Mouse (Mus musculus): ENCODE data around the gene Unc45b.

Unc45b gene

DNA sequence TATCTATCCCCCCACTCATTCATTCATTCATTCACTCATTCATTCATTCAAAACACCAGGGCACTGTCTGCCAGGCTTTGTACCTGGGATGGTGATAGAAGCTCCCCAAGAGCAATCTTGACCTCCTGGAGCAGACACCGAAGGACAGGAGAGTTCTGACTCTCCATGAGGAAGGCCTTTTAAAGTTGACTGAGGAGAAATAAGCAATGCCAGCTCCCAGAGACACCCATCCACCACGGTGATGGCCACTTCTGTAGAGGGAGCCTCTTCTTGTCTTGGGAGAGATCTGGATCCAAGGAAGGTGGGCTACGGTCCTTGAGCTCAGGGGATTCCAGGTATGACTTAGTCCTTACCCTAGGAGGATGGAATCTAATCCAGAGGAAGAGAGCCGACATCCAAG lies at the start of gene Unc45b:
TSS of gene Unc45b (plus strand) at position 301 of the 400 bp plus-strand sequence.
- DNase-seq (ENCODE audit: low spot score): no peak

DNA sequence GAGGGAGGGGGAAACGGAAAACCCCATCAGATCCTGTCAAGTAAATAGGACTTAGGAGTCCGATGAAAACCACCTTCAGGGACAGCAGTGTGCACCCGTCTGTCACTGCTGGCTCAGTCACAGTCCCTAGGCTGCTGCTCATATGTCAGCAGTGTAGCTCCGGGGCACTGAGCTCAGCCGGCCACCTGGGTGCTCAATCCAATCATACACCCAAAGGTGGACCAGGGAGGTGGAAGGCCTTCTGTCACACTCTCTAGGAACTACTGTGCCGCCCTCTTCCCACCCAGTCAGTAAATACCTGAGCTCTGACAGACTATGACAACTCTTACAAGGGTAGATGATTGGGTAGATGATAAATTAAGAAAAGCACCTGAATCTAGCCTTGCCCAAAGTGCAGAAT lies 49.6 kb upstream of the Unc45b start:
- no peak for DNase-seq (ENCODE audit: low spot score)

DNA sequence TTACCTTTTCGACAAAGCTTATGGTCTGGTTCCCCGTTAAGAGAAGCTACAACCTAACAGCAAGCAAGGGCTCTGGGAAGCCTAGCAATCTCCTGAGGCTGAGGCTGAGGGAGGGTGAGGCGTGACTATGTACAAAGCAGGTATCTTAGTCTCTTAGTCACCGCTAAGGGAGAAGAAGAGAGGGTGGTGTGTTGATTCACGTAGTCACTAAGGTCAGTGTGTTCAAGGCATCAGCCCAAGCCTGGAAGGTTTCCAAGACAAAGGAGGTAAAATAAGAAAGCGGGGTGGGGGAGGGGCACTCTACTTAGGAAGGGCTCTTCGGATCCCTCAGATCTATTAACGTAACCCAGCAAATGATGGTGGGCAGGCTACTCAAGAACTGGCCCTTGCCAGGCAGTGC lies 48.8 kb upstream of the Unc45b start:
- peak; percentile 61 for DNase-seq (ENCODE audit: low spot score)

DNA sequence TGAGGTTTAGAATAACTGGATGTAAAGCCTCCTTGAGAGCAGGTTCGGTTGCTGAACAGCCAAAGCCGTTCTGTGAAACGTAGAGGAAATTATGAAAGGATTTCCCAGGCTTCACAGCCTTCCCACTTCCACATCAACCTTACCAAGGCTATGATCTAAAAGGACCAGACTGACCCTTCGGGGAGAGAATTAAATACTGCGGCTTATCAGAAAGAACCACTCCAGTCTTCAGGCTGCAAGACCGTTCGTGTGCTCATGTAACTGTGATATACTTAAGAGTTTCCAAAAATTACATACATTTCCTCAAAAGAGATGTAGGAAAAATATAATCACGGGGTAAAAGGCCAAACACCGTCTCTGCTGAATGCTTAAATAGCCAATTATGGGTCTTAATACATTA lies 47.7 kb upstream of the Unc45b start:
- no peak for DNase-seq (ENCODE audit: low spot score)

DNA sequence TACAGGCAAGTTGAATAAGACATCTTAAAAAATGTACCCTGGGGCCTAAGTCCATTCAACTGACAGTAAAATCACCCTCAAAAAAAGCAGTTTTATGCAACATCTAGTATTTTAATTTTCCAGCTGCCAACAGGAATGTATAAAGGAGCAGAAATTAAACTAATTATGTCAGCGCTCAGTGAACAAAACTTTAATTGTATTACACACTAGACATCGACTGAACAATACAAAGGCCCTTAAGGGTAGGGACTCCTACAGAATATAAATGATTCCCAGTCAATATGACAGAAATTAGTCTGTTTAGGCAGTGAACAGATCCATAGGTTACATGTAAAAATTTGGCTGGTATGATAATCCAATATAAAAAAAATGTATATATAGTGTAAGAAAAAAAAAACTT lies 47.3 kb upstream of the Unc45b start:
- no peak for DNase-seq (ENCODE audit: low spot score)

DNA sequence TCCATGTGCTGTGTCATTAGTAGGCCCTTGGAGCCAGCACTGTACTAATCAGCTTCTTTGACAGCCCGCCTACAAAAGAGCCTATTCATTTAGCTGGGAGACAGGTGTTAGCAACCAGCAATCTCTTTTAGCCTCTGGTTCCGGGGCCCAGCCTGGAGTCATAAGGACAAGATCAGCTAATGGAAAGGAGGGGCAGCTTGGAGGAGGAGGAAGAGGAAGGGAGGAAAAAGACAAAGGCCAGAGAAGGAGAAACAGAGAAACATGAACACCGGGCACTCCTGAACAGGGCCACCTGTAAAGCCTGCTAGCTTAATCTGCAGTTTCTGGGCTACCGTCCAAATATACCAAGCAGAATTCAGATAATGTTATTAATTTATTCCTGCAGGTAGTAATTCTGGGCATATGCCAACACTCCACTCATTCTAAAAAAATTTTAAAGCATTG lies 46.8 kb upstream of the Unc45b start:
- DNase-seq (ENCODE audit: low spot score): no peak

DNA sequence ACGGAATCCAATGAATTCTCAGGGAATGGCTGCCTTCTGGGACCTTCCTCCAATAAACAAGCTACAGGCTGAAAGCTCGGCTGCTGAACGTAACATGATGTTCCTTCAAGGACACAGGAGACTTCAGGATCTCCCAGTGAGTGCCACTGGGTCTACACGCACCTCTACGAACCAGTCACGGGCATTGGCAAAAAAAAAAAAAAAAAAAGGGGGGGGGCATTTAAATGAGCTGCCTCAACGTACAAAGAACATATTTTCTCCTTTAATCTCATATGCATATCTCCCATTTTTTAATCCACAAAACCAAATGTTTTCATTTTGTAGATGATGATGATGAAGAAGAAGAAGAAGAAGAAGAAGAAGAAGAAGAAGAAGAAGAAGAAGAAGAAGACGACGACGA lies 44.4 kb upstream of the Unc45b start:
- no peak for DNase-seq (ENCODE audit: low spot score)

DNA sequence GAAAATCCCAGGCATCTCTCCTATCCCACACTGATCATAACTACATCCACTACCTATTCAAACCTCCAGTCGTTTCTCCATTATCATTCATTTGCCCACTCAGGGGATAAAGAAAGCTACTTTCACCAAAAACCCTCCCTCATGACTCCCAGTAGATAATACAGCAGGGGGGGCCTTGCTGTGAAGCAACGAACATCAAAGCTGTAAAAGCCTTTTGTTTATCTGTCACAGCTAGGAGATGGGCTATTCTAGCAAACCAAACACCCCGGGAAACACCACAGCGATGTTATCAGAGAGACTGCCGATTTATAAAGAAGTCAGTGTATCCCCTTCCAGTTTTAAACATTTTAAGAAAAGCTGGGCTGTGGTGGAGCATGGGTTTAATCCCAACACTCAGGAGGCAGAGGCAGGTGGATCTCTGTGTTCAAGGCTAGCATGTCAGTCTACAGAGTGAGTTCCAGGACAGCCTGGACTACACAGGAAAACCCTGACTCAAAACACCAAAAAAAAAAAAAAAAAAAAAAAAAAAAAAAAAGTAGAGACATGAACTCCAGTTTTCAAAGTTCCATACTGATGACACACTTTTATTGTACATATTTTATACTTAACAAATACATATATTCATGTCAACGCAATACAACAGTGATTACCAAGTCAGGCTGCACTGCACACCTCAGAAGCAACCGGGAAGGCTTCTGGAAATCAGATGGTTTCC lies 43.3 kb upstream of the Unc45b start:
- DNase-seq (ENCODE audit: low spot score): no peak

DNA sequence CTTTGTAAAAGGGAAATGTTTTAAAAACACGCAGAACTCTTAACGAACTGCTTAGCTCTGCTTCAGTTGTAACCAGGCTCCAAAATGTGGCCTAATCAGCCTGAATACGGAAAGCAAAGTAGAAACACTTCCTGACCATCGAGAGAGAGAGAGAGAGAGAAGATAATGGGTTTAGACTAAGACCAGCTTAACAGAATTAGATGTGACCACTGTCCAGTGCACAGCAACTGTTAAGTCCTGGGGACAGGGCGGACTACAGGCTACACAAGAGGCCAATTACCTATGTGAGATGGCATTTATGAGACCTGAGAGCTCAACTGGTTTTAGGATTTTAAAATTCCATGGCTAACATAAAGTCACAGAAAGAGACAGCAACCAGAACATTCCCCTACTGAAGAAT lies 42.4 kb upstream of the Unc45b start:
- no peak for DNase-seq (ENCODE audit: low spot score)

DNA sequence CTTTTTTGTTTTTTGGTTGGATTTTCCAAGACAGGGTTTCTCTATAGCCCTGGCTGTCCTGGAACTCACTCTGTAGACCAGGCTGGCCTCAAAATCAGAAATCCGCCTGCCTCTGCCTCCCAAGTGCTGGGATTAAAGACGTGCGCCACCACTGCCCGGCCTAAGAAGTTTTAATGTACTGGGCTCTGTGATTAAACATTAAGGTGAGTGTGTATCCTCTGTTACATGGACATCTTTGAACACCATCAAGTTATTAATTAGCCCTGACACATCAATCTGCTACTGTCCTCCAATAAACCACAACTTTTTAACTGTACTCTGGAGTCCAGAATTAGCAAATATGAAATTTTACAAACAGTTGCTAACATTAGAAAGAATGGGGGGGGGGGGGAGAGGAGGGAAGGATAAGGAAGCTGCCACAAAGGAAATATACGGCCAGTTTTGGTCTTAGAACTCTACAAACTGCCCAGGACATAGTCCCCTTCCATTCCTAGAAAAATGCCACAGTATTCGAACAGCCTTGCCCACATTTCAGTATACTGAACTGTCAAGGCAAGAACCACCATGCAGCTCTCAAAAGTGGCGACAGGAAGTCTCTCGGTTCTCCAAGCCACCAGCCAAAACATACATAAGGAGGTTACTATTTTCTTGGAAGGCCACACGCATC lies 40.7 kb upstream of the Unc45b start:
- DNase-seq (ENCODE audit: low spot score): no peak

DNA sequence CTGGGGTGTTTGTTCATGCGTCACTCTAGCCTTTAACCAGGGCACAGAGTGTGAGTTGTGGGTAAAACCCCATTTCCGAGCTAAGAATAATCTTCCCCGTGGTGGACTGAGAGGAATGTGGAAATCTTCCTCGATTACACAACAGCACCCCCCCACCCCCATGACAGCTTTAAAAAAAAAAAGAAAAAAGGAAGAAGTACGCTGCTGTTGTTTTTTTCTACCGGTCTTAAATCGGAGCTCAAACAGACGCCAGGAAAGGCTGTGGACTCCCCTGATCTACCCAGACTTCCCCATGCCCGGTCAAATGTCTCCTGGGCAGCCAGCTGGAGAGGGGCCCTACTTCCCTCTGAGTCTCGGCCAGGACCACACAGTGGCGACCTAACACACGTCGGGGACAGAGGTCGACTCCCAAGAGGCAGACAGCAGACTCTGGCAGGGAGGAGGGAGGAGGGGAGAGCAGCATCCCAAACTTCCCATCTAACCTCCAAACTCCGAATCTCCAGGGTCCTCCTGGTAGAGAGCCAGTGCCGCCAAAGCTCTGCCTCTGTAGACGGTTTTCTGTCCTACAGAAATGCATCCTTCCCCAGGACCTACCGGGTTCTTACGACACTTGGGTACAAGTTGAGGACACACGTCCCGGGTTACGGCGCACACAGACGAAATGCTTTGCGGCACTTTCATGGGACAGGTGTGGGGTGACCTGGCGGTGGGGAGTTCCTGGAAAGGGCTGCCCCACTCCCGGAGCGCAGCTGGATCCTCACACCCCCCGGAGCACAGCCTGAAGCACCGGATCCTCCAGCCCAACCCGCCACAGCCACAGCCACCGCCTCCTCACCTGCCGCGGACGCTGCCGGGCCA lies 39.9 kb upstream of the Unc45b start:
- peak; percentile 76 for DNase-seq (ENCODE audit: low spot score)

DNA sequence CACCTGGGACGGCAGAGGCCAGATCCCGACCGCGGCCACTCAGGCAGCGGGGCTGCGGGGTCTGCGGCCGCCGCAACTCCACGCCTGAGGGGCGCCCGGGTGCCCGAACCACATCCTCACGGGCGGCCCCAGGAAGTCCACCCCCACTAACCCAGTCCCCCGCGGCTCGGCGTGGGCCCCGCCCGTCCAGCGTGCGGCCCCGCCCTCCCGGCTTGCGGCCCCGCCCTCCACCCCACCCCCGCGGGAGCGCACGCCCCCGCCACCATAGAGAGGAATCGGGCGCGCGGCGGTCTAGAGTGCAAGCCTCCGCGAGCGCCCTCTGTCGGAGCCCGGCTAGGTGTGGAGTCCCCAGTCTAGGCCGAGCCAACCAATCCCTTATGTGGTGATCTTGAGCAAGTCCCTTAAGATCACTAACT lies 39.3 kb upstream of the Unc45b start, which contains the start of gene Rffl:
TSS of gene Rffl (minus strand) at position 180 of the 416 bp plus-strand sequence.
- DNase-seq (ENCODE audit: low spot score): peak; percentile 89

DNA sequence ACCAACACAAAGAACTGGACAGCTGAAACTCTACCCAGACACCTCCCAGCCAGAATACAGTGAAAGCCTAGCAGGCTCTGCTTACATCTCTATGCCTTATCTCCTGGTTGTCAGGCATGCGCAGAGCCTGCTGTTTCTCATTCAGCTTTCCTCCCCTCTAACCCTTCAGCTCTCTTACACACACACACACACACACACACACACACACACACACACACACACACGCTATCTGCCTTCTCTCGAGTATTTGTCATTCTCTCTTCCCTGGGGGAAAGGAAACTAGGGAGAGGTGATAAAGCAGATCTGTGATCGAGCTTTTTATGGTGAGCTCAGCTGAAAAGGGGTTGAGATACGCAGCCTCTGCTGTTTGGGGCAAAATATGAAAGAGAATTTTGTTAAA lies 35.4 kb upstream of the Unc45b start:
- no peak for DNase-seq (ENCODE audit: low spot score)

DNA sequence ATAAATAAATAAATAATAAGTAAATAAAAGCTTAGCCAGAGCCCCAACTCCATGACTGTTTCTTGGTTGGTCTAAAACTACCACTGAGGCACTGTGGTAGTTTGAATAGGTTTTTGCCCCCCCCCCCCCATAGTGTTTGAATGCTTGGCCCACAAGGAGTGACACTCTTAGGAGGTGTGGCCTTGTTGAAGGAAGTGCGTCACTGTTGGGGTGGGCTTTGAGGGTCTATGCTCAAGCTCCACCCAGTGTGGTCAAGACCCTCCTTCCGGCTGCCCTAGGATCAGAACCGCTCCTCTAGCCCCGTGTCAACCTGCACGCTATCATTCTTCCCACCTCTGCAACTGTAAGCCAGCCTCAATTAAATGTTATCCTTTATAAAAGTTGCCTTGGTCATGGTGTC lies 34.7 kb upstream of the Unc45b start:
- DNase-seq (ENCODE audit: low spot score): no peak

DNA sequence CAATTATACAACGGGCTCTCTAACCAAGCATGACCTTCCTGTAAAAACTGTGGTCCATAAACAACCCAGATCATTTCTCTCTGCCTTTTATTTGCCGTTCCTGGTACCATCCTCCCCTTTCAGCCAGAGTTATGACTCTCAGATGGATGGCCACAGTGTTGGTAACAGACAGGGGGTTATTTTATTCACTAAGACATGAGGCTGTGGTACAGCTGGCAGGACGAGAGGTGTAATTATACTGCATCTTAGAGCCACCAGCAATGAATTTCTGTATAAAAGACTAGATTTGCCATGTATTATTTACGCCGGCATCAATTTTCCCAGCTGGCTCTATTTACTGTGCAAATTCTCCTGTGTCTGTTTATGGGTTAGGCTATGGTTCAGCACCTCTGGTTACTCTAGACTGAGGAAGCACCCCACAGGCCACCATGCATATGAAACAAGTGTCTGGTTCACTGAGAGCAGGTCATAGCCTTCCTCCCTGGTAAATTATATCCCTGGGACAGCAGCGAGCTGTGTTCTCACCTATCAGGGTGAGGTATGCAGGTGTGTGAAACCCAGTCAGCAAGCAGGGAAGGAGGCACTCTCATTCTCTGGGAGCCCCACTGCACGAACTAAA lies 32.5 kb upstream of the Unc45b start:
- no peak for DNase-seq (ENCODE audit: low spot score)

DNA sequence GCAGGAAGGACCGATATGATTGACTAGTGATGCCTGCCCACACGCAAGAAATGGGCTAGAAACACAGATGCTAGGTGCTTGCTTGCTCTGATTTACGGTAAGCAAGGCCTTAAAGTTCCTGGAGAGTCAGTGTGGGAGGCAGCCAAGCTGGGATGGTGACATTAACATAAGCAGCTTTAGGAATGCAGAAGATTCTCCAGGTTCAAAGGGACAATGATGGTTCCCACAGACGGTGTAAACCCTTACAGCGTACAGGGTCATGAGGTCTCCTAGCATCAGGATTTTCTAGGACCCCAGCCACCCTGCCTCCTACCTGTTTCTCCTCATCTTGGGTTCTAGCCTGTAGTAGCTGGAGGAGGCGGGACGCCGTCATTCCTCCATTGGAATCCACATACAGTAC lies 27.2 kb upstream of the Unc45b start:
- DNase-seq (ENCODE audit: low spot score): no peak

DNA sequence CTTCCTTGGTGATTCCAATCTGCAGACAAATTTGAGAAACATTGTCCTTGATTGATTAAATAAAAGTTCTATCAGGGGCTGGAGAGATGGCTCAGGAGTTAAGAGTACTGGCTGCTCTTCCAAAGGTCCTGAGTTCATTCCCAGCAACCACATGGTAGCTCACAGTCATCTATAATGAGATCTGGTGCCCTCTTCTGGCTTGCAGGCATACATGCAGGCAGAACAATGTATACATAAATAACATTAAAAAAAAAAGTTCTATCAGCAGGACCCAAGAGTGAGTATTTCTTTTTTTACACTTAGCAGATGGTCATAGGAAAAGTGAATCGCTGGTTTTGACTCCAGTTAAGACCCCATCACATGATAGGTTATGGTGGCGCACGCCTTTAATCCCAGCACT lies 23.8 kb upstream of the Unc45b start:
- no peak for DNase-seq (ENCODE audit: low spot score)

DNA sequence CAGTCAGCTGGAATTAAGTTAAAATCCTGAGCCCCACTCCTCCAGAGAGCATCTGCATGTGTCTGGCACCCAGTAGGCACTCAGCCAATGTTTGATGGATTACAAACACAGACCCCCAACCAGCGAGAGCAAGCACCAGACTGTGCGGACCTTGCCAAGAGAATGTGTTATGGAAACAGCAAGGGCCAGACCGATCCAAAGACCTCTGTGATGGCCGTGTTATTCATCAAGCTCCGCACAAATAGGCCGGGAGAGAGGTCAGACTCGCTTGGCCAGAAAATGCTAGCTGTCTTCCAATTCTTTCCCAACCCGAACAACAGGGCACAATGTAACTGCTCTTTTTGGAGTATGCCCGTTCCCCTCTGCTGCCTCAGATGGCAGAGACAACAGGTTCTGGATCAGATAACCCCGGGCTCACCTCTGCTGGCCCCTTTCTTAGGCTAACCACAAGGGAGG lies 21.8 kb upstream of the Unc45b start:
- no peak for DNase-seq (ENCODE audit: low spot score)

DNA sequence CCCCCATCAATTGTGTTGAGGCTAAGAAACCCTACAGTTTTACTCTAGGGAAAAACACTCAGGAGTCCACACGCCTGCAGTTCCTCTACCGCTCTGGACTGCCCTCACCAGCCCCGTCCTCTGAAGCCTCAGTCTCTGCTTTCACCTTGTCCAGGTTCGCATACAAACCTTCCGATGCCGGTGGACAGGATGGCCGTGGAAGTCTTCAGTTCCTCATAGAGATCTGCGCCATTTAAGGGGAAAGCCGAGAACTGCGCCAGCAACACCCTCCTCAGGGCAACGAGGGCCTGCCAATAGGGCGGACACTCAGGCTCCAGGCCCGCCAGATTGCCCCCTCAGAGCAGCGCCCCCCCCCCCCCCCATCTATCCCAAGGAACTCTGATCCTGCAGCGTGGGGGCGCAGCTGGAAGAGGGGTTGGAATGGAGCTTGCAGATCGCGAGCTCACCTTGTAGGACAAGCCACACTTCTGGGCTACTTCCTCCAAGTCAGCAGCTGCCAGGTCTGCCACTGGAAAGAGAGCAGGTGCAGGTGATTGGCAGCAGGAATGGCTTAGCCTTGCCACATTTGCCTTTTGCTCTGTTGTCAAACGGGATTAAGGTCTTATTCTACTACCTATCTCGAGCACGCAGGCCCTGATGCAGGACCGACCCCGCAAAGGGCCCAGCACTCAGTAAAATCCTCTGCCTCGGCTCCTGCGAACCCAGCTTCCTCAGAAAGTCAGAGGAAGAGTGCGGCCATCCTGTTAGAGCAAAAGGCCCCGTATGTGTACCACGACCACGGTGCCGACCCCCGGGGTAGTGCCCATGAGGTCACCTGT lies 20.6 kb upstream of the Unc45b start:
- DNase-seq (ENCODE audit: low spot score): no peak

DNA sequence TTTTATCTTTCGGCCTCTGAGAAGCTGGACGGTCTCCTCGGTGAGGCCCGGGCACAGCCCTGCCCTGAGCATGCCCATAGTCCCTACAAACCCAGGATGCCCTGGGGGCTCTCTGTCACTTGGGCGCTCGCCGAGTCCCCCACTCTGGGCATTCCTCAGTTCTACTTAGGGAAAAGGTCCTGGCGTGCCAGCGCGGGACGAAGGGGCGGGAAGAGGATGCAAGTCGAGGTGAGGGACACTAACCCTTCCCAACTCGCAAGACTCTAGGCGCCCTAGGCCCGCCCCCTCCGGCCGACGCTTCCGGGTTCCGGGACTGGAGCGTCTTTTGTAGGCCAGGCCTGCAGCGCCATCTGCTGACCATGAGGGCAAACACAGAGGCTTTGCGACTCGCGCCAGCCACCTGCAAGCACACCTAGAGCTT lies 20.0 kb upstream of the Unc45b start, which contains the start of gene Rad51d:
TSS of gene Rad51d (minus strand) at position 273 of the 421 bp plus-strand sequence.
- peak; percentile 92 for DNase-seq (ENCODE audit: low spot score)

DNA sequence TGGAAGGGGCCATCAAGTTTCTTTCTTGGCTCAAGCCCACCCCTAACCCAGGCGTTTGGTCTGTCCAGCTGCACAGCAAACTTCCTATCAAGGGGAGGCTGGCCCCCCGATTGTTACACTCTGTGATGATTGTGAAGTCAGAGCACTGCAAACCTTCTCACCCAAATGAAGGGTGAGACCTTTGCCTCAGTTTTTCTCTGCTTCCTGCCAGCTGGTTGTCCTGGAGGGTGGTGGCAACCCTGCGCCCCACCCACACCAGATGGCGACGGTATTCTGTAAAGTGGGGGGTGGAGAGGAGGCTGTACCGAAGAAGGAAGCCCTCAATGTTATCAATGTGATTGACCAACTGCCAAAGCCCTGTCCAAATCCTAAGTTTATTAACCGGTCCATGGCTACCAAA lies 18.4 kb upstream of the Unc45b start, which contains the start of gene Fndc8:
TSS of gene Fndc8 (plus strand) at position 189 of the 400 bp plus-strand sequence.
- DNase-seq (ENCODE audit: low spot score): no peak

All from yolk sac, embryonic 10.5 days (tissue).